Mouse (Mus musculus): ENCODE data around the gene Acaa1a. TPM values are rescaled to one million over a fixed set of nuclear protein-coding genes. Genes with fewer than 3 reads are reported as not detected.
A peak's percentile ranks its signal among the peaks of the same experiment; 100 is the strongest.

Acaa1a gene
- total and polyA plus RNA-seq, 3 experiments, result 72.4 to 107 (median 78.5) TPM

DNA sequence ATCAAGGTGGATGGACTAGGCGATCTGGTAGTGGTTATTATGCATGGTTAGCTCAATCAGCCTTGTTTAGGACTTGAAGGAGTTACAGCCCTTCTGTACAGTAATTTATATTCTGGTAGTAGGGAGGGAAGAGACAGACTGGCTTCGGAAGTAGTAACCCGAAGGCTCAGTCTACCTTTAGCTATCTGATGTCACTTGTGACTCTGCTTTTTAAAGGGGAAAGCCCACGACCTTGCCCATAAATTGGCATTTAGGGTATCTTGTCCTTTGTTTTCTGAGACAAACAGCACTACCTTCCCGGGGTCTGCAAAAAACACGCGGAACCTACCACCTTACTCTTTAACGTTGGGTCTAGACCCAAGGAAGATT lies 720 bp downstream of the Acaa1a start:
- H3K27ac ChIP-seq, result peak overlapping the region; percentile 95
- H3K27me3 ChIP-seq (ENCODE audit: control insufficient read depth, insufficient read depth, low read length), result no peaks in the 10 kb centered on the region
- H3K79me2 ChIP-seq (replicated peaks; ENCODE audit: control insufficient read depth, insufficient read depth, low read length), result no peaks in the 10 kb centered on the region
- intact Hi-C loops (cut with DNase I), result loop anchor here (2.0 to 10.0 kb wide), 3 partner anchors 17 to 235 kb away; partner anchors contain the start of genes Acvr2b, Dlec1 and Oxsr1
- 3% methylated on average over 8 of the region's 8 CpGs for WGBS
- peak overlapping the region; percentile 89 for H3K4me3 ChIP-seq
- no peak for DNase-seq
- H3K36me3 ChIP-seq (ENCODE audit: control insufficient read depth, insufficient read depth, low read length), result no peaks in the 10 kb centered on the region
- H3K4me1 ChIP-seq (ENCODE audit: control insufficient read depth, insufficient read depth, low read length), result peaks cover 6% of the 10 kb centered on the region
- H3K9ac ChIP-seq (ENCODE audit: low read depth, low read length), result peak overlapping the region; percentile 88
- no peak for TF ChIP-seq EP300 (IDR thresholded peaks at IDR 0.05; ENCODE audit: insufficient read depth, low read depth, low read length)
- no peak for TF ChIP-seq CTCF (IDR thresholded peaks at IDR 0.05)
- no peak; the same call in 1 of the 2 replicates for TF ChIP-seq POLR2A (IDR thresholded peaks at IDR 0.05; ENCODE audit: insufficient read depth, low read depth, low read length)

DNA sequence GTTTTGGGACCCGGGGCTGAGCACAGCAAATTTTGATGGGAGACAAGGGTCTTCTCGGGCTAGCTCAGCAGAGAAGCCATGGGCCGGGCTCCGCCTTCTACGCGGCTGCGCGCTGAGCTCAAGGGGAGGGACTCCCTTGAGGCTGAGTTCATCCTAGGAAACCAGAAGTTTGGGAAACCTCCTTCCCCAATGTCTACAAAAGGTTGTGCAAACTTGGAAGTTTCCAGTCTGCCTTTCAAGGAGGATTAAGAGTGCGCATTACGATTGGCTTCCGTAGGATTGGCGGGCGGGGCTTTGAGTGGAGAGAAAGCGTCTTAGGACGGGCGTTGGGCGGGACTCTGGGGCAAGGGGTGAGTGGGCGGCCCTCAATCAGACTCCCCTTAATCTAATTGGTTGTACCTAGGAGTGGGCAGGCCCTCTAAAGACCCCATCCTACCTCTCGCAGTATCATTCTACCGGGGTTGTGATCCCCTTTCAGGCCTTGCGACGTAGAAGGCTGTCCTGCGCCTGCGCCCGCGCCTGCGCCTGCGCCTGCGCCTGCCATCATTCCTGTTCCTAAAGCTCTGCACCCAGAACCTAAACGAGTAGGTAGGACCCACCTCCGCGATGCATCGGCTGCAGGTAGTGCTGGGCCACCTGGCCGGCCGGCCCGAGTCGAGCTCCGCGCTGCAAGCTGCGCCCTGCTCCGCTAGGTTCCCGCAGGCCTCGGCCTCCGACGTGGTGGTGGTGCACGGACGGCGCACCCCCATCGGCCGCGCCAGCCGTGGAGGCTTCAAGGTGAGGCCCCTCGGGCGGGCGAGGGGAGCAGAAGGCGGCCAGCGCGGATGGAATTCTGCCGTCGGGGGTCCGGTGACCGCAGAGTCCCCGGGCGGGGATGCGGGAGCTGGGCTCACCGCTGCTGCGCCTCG lies 1.7 kb downstream of the Acaa1a start, which contains the start of gene Myd88:
Gene Myd88, minus strand, starts transcription at position 503 of the 908 bp plus-strand sequence.
- peak; percentile 92 to 98 for DNase-seq
- Histone ChIP-seq H3K4me3 (peak within 1 kb of the TSS; percentile 89), H3K9ac (ENCODE audit: low read depth, low read length) (peak within 1 kb of the TSS; percentile 93), H3K79me2 (replicated peaks; ENCODE audit: control insufficient read depth, insufficient read depth, low read length) (no peaks in the 10 kb centered on the region), H3K27me3 (ENCODE audit: control insufficient read depth, insufficient read depth, low read length) (no peaks in the 10 kb centered on the region), H3K4me1 (ENCODE audit: control insufficient read depth, insufficient read depth, low read length) (peaks cover 6% of the 10 kb centered on the region), H3K36me3 (ENCODE audit: control insufficient read depth, insufficient read depth, low read length) (no peaks in the 10 kb centered on the region), H3K27ac (peak within 1 kb of the TSS; percentile 95)
- WGBS, result 1% methylated on average over 68 of the region's 68 CpGs
- TF ChIP-seq POLR2A (IDR thresholded peaks at IDR 0.05; ENCODE audit: insufficient read depth, low read depth, low read length), result peak; percentile 90
- TF ChIP-seq CTCF (IDR thresholded peaks at IDR 0.05), result no peak
- peak; percentile 70 for TF ChIP-seq EP300 (IDR thresholded peaks at IDR 0.05; ENCODE audit: insufficient read depth, low read depth, low read length)
- intact Hi-C loops (cut with DNase I), result loop anchor here (2.0 to 10.0 kb wide), 3 partner anchors 18 to 236 kb away; partner anchors contain the start of genes Acvr2b, Dlec1 and Oxsr1

DNA sequence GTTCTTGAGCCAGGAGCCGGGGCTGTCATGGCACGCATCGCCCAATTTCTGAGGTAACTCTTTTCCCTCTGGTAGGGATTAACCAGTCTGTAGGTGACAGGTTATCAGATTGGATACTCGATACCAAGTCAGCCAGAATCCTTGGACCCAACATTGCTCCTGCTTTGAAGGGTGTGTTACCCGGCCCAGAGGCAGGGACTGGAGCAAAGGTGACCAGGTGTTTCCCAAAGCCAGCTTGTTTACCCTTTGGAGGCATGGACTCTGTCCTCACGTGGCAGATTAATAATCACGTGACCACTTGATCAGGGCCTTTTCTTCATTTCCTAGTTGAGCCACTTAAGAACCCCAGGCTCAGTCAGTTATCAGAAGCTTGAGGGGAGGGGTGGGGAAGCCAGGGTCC lies 3.3 kb downstream of the Acaa1a start:
- Histone ChIP-seq H3K79me2 (replicated peaks; ENCODE audit: control insufficient read depth, insufficient read depth, low read length) (no peaks in the 10 kb centered on the region), H3K36me3 (ENCODE audit: control insufficient read depth, insufficient read depth, low read length) (no peaks in the 10 kb centered on the region), H3K4me3 (no peak overlapping the region), H3K27ac (no peak overlapping the region), H3K9ac (ENCODE audit: low read depth, low read length) (no peak overlapping the region), H3K4me1 (ENCODE audit: control insufficient read depth, insufficient read depth, low read length) (peaks cover 6% of the 10 kb centered on the region), H3K27me3 (ENCODE audit: control insufficient read depth, insufficient read depth, low read length) (no peaks in the 10 kb centered on the region)
- no peak for DNase-seq
- 90% methylated on average over 7 of the region's 7 CpGs for WGBS
- intact Hi-C loops (cut with DNase I), result loop anchor here (5.0 to 10.0 kb wide), 2 partner anchors 60 to 238 kb away; partner anchors contain the start of genes Acvr2b and Dlec1
- TF ChIP-seq EP300 (IDR thresholded peaks at IDR 0.05; ENCODE audit: insufficient read depth, low read depth, low read length), result no peak
- no peak for TF ChIP-seq POLR2A (IDR thresholded peaks at IDR 0.05; ENCODE audit: insufficient read depth, low read depth, low read length)
- no peak for TF ChIP-seq CTCF (IDR thresholded peaks at IDR 0.05)

DNA sequence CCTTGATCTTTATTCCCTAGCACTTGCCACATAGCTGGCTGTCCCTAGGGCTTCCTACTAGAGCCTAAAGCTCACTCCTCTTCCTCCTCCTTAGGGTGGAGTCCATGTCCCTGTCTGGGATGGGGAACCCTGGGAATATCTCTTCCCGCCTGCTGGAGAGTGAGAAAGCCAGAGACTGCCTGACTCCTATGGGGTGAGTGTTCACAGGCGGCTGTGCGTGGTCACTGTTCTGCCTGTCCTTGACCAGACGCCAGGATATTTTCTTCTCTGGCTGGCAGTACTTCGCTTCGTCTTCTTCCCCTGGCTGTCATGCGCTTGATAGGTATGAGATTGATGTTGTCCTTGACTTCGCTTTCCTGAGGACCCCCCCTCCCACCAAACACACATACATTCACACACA lies 6.9 kb downstream of the Acaa1a start:
- H3K27me3 ChIP-seq (ENCODE audit: control insufficient read depth, insufficient read depth, low read length), result no peaks in the 10 kb centered on the region
- H3K9ac ChIP-seq (ENCODE audit: low read depth, low read length), result no peak overlapping the region
- H3K79me2 ChIP-seq (replicated peaks; ENCODE audit: control insufficient read depth, insufficient read depth, low read length), result no peaks in the 10 kb centered on the region
- peaks cover 4% of the 10 kb centered on the region for H3K4me1 ChIP-seq (ENCODE audit: control insufficient read depth, insufficient read depth, low read length)
- H3K4me3 ChIP-seq, result no peak overlapping the region
- intact Hi-C loops (cut with DNase I), result loop anchor here (10.0 kb wide), 1 partner anchor 242 kb away; the partner anchor contains the start of gene Dlec1
- 86% methylated on average over 8 of the region's 8 CpGs for WGBS
- no peak for DNase-seq
- H3K27ac ChIP-seq, result no peak overlapping the region
- TF ChIP-seq POLR2A (IDR thresholded peaks at IDR 0.05; ENCODE audit: insufficient read depth, low read depth, low read length) (no peak), EP300 (IDR thresholded peaks at IDR 0.05; ENCODE audit: insufficient read depth, low read depth, low read length) (no peak), CTCF (IDR thresholded peaks at IDR 0.05) (no peak)
- H3K36me3 ChIP-seq (ENCODE audit: control insufficient read depth, insufficient read depth, low read length), result no peaks in the 10 kb centered on the region

DNA sequence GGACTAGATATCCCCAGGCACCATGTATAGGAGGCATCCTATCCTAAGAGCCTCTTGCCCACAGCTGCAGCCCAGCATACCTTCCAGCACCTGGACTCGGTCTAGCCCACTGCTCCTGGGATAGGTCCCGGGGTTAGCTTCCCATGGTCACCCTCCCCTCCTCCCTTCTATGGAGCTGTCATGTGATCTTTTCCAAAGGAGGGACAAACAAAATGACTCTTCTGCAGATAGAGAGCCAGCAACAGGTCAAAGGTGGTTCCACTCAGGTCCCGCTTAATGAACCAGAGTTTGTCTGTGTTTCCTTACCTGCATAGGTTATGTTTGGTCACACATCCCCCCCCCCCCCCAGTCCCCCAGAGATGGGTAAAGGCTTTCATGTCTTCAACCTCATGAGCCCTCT lies 11.1 kb downstream of the Acaa1a start:
- Histone ChIP-seq H3K27me3 (ENCODE audit: control insufficient read depth, insufficient read depth, low read length) (no peaks in the 10 kb centered on the region), H3K27ac (no peak overlapping the region), H3K36me3 (ENCODE audit: control insufficient read depth, insufficient read depth, low read length) (no peaks in the 10 kb centered on the region), H3K9ac (ENCODE audit: low read depth, low read length) (no peak overlapping the region), H3K79me2 (replicated peaks; ENCODE audit: control insufficient read depth, insufficient read depth, low read length) (no peaks in the 10 kb centered on the region), H3K4me1 (ENCODE audit: control insufficient read depth, insufficient read depth, low read length) (no peaks in the 10 kb centered on the region; the same call in 1 of the 2 replicates), H3K4me3 (no peak overlapping the region)
- DNase-seq, result no peak
- intact Hi-C loops (cut with DNase I), result no loop called here
- no peak for TF ChIP-seq CTCF (IDR thresholded peaks at IDR 0.05)
- TF ChIP-seq POLR2A (IDR thresholded peaks at IDR 0.05; ENCODE audit: insufficient read depth, low read depth, low read length), result no peak
- TF ChIP-seq EP300 (IDR thresholded peaks at IDR 0.05; ENCODE audit: insufficient read depth, low read depth, low read length), result no peak
- 90% methylated on average over 3 of the region's 3 CpGs for WGBS
